Mouse (Mus musculus) spleen, postnatal 14 days (tissue): ENCODE measurements around the gene Bbx.

Source experiments
- DNase-seq, 2 experiments: peaks; one replicate each; pipeline ENCODE4 v3.0.0; 2021 to 2022; ENCODE audit warnings: low spot score in 2 of 2

Gene Bbx

DNA sequence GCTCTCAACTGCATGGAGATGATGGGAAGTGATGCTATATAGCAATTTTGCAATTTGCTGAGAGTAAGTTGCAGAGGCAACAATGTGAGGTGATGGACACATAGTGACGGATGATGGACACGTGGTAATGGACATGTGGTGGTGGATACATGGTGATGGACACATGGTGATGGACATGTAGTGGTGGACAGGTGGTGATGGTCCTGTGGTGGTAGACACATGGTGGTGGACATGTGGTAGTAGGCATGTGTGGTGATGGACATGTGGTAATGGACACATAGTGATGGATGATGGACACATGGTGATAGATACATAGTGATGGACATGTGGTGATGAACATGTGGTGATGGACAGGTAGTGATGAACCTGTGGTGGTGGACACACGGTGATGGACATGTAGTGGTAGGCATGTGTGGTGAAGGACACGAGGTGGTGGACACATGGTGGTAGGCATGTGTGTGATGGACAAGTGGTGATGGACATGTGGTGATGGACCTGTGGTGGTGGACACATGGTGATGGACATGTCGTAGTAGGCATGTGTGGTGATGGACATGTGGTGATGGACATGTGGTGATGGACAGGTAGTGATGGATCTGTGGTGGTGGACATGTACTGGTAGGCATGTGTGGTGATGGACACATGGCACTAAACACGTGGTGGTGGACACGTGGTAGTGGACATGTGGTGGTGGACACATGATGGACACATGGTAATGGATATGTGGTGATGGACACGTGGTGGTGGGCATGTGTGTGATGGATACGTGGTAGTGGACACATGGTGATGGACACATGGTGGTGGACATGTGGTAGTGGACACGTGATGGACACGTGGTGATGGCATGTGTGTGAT lies 271.5 kb downstream of the Bbx start:
- DNase-seq: no peak

DNA sequence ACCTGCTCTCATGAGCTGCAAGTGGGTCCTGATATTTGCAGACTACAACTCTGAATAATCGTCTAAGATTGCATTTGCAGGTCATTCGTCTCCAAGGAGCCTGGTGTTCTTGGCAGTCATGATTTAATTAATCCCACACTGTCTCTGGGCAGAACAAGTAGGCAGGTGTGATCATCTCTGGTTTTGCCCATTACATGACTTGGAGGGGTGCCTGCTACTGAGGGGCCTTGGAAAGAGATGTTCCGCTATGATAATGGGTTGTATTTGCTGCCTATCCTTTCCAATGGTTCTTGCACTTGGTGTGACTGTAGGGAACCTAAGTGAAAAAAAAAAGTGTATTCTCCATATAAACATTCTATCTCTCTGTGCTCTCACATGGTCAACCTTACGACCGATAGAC lies 273.6 kb downstream of the Bbx start:
- DNase-seq: no peak

DNA sequence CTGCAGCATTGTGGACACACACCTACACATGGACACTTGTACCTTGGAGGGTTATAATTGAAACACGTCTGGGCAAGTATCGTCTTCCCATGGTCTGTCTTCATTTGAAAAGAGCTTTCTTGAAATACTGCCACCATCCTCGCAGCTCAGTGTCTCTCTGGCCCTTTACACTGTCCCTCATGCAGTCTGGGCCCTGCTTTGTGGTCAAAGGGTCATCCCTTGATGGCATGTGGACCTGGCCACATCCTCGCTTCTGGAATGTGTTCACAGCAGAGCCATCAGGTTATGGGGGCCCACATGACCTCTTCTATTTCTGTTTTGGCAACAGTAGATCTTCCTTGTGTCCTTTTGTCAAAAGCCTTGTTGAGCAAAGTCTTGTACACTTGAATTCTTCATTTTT lies 282.6 kb downstream of the Bbx start:
- DNase-seq: no peak

DNA sequence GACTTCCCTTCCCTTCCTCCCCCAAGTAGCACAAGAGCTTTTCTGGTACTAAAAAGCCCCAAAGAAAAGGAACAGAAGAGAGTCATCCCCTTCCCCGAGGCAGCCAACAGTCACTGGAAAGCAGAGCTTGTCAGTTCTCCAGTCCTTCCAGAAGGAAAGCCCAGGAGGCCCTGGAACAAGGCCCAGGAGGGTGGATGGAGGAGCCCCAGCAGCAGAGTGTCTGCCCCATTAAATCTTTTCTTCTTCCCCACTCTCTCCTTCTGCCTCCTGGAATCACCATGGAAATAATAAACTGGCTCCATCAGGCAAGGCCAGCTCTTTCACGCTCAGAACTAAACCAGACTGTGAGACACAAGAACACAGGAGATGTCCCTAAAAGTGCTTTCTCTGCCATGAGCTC lies 284.3 kb downstream of the Bbx start:
- no peak for DNase-seq
